24 mouse cellular contexts compared by ENCODE assay signal in genomic region chr11:51211426-51211825, GRCm38 (mm10). TPM values are rescaled to one million over a fixed set of nuclear protein-coding genes. Genes with fewer than 3 reads are reported as not detected.
DNase-seq lines count a peak whose midpoint lies in the region; ATAC-seq and TF ChIP-seq lines count a peak whose summit lies in the region.
"Had no signal": no experiment of that assay in that cellular context is flagged by ENCODE, and none has a peak within 500 bp of the region (broad histone marks: within the 10 kb centered on the region; RNA-seq: fewer than 3 reads in every experiment).

No protein-coding gene starts in this region.

- H3K27me3 ChIP-seq in heart, embryonic 10.5 days (ENCODE audit: insufficient read depth, poor library complexity, severe bottlenecking) = no peaks in the 10 kb centered on the region
- no peaks in the 10 kb centered on the region for H3K27me3 ChIP-seq in stomach, postnatal 0 days (ENCODE audit: control insufficient read depth, insufficient read depth, low read length)
- H3K27me3 ChIP-seq: Patski had no signal

- no peak overlapping the region for H3K4me3 ChIP-seq in heart, embryonic 10.5 days
- no peak overlapping the region for H3K4me3 ChIP-seq in stomach, postnatal 0 days (ENCODE audit: low read depth, low read length)

- H3K27ac ChIP-seq in heart, embryonic 10.5 days = no peak overlapping the region
- no peak overlapping the region for H3K27ac ChIP-seq in stomach, postnatal 0 days (replicated peaks)

- DNase-seq in heart, adult 11 months = peak; percentile 78
- DNase-seq in heart, adult 18-20 months = no peak
- peak; percentile 52 for DNase-seq in heart, embryonic 10.5 days (ENCODE audit: low spot score)
- no peak for DNase-seq in heart, postnatal 14 days
- peak; percentile 4 for DNase-seq in stomach, postnatal 0 days (ENCODE audit: low spot score)
- DNase-seq in frontal cortex, postnatal 14 days (ENCODE audit: low spot score in 2 of 2) = no peak
- DNase-seq: adrenal gland, adult 2 months; adrenal gland, adult 8-10 months; adrenal gland, postnatal 10 days; adrenal gland, postnatal 14 days; adrenal gland, postnatal 25 days; adrenal gland, postnatal 36 days; B cell, adult 2 months; cerebellum, adult 11 months; cerebellum, adult 11-12 months; cerebellum, adult 18-20 months had no signal

- no peak for TF ChIP-seq EP300 in stomach, postnatal 0 days (optimal IDR thresholded peaks at IDR 0.05)

- 80% methylated on average over 5 of the region's 5 CpGs for WGBS in heart, embryonic 10.5 days
- 85% methylated on average over 5 of the region's 5 CpGs for WGBS in stomach, postnatal 0 days

- no peak for TF ChIP-seq CTCF in stomach, postnatal 0 days (IDR thresholded peaks at IDR 0.05; ENCODE audit: low read depth)

- H3K9ac ChIP-seq in stomach, postnatal 0 days (ENCODE audit: low read length) = no peak overlapping the region

- no peaks in the 10 kb centered on the region for H3K4me1 ChIP-seq in heart, embryonic 10.5 days
- no peaks in the 10 kb centered on the region for H3K4me1 ChIP-seq in stomach, postnatal 0 days (replicated peaks; ENCODE audit: control insufficient read depth, insufficient read depth)

- H3K4me2 ChIP-seq in stomach, postnatal 0 days (replicated peaks; ENCODE audit: low read depth) = no peak overlapping the region

- ATAC-seq in stomach, postnatal 0 days (ENCODE audit: low FRiP score, low TSS enrichment) = no peak
- ATAC-seq: activated CD4-positive, CD25-positive, alpha-beta regulatory T cell, adult 4 months; CD4-positive, CD25-positive, alpha-beta regulatory T cell, adult 4 months; Patski had no signal

- no peaks in the 10 kb centered on the region for H3K36me3 ChIP-seq in heart, embryonic 10.5 days
- no peaks in the 10 kb centered on the region for H3K36me3 ChIP-seq in stomach, postnatal 0 days (ENCODE audit: control insufficient read depth, insufficient read depth, low read length)
- H3K36me3 ChIP-seq: G1E had no signal

- no peaks in the 10 kb centered on the region for H3K9me3 ChIP-seq in heart, embryonic 10.5 days
- H3K9me3 ChIP-seq in stomach, postnatal 0 days (ENCODE audit: control insufficient read depth, low read length) = no peaks in the 10 kb centered on the region
- H3K9me3 ChIP-seq: G1E had no signal

- intact Hi-C loops in heart, postnatal 14 days (cut with DNase I) = no loop called here

RNA-seq across cellular contexts. Expression of gene Gm12569, which starts 8.8 kb away (rescaled TPM):
- total RNA-seq in heart, adult 18-20 months (2021) = not detected
- not detected in 2 replicates for polyA plus RNA-seq in heart, embryonic 10.5 days (2016; fragmentation: Nextera tagmentation; extraction: Ambion mirVana)
- not detected for total RNA-seq in heart, postnatal 14 days (2021)
- polyA plus RNA-seq in stomach, postnatal 0 days (2015; fragmentation: Nextera tagmentation; extraction: Ambion mirVana) = not detected in 2 replicates
- total RNA-seq: adrenal gland, adult 18-20 months; adrenal gland, adult 2 months; adrenal gland, adult 8-10 months; adrenal gland, postnatal 10 days; adrenal gland, postnatal 14 days; adrenal gland, postnatal 25 days; adrenal gland, postnatal 36 days; adrenal gland, postnatal 4 days; G1E; MEL had no signal
- polyA plus RNA-seq: activated CD4-positive, CD25-positive, alpha-beta regulatory T cell, adult 4 months; adrenal gland, adult 2 months; brain, embryonic 14.5 days; CD4-positive, CD25-positive, alpha-beta regulatory T cell, adult 4 months; G1E; Patski had no signal

RNA-seq across cellular contexts. Expression of gene Clk4, which starts 50.1 kb away (rescaled TPM):
- 10 to 100 TPM; 26.9 to 37.2 TPM for total RNA-seq in heart, adult 18-20 months (2021)
- polyA plus RNA-seq in heart, embryonic 10.5 days (2016; fragmentation: Nextera tagmentation; extraction: Ambion mirVana) = 71.2 and 86.8 TPM in 2 replicates
- total RNA-seq in heart, postnatal 14 days (2021) = 10 to 100 TPM; 47.8 to 59.2 TPM
- 47.7 and 48.7 TPM in 2 replicates for polyA plus RNA-seq in stomach, postnatal 0 days (2015; fragmentation: Nextera tagmentation; extraction: Ambion mirVana)

RNA-seq across cellular contexts. Expression of gene BC049762, which starts 51.4 kb away (rescaled TPM):
- total RNA-seq in heart, adult 18-20 months (2021) = not detected
- 0.36 and 0.47 TPM in 2 replicates for polyA plus RNA-seq in heart, embryonic 10.5 days (2016; fragmentation: Nextera tagmentation; extraction: Ambion mirVana)
- not detected for total RNA-seq in heart, postnatal 14 days (2021)
- 0.17 and 0.25 TPM in 2 replicates for polyA plus RNA-seq in stomach, postnatal 0 days (2015; fragmentation: Nextera tagmentation; extraction: Ambion mirVana)
- total RNA-seq: adrenal gland, postnatal 25 days; adrenal gland, postnatal 36 days; G1E; MEL had no signal
- polyA plus RNA-seq: activated CD4-positive, CD25-positive, alpha-beta regulatory T cell, adult 4 months; G1E had no signal

Comparison
In these comparisons a context has a peak if more than half of its experiments do, and no peak if none do; other contexts are left out.
1. DNase-seq: peak in heart, adult 11 months (single experiment), heart, embryonic 10.5 days (single experiment) and stomach, postnatal 0 days (single experiment); none in heart, adult 18-20 months (0 of 2), heart, postnatal 14 days (0 of 2) and frontal cortex, postnatal 14 days (0 of 2).